Mouse (Mus musculus): Measurements from ENCODE around the gene Abcg8.

DNA sequence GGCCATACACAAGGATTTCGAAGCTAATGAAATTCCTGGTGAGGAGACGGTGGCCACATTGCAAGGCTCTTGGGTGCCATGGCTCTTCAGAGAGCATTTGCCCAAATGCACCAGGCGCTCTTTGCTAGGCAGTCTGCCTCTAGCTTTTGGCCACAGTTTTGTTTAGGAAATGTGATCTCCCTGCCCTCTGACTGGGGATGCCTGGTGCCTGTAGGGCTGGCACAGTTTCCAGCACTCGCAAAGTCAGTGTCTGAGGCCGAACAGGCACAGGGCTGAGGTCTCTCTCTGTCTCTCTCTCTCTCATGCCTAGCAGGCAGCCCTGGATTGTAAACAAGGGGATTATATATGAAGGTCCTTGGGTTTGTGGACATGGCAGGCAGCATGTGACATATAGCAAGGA is 14.0 kb downstream of the Abcg8 start:
- TF ChIP-seq CTCF (IDR thresholded peaks at IDR 0.05; ENCODE audit: borderline replicate concordance, insufficient read depth, low read length) = no peak
- no peak for TF ChIP-seq POLR2A (IDR thresholded peaks at IDR 0.05; ENCODE audit: low read depth, low read length)
